Mouse (Mus musculus) heart, adult 2 months (tissue): ENCODE measurements around the gene Gm10518.

Experiments used
- CTCF ChIP-seq: fragments of 200-600 bp; IDR thresholded peaks from 2 replicates; pipeline ENCODE4 v1.8.1; 2022; ENCODE audit warnings: antibody characterized with exemption, mild to moderate bottlenecking, moderate library complexity
- POLR2A ChIP-seq: fragments of 200-500 bp; IDR thresholded peaks from 2 replicates; pipeline ENCODE4 v1.6.1; 2011; ENCODE audit warnings: mild to moderate bottlenecking, low read depth, low read length, control low read depth; ENCODE audit not compliant: insufficient read depth

GRCm38 (mm10) chr1:179784098-179784497 lies 19.1 kb upstream of the Gm10518 start:
- TF ChIP-seq POLR2A (no peak), CTCF (no peak)
